Mouse (Mus musculus) layer of hippocampus, postnatal 25 days (tissue): ENCODE measurements around the gene Nr2f2. TPM values are rescaled to one million over a fixed set of nuclear protein-coding genes. Genes with fewer than 3 reads are reported as not detected.
A peak's percentile ranks its signal among the peaks of the same experiment; 100 is the strongest.

Experiments used
- DNase-seq, 2 experiments: peaks; one replicate each; pipeline ENCODE4 v3.0.0; 2022; ENCODE audit warnings: mixed read lengths in 2 of 2, low spot score in 1 of 2; ENCODE audit errors: extremely low spot score in 1 of 2
- total RNA-seq, 2 experiments: library from RNA; stranded (reverse); gene quantifications; 2 replicates each; pipeline ENCODE4 v1.2.3; 2021

Gene Nr2f2
- 10 to 100 TPM; 40.8 to 45.1 TPM for total RNA-seq

GRCm38 (mm10) chr7:70365941-70366807, at the start of gene Nr2f2:
Gene Nr2f2, minus strand, starts transcription at chr7:70366735.
- no peak for DNase-seq

- no peak for DNase-seq
Measured at GRCm38 (mm10) chr7:70414461-70414860, 47.9 kb upstream of the Nr2f2 start.

- DNase-seq, result no peak
Measured at GRCm38 (mm10) chr7:70413646-70414045, 47.1 kb upstream of the Nr2f2 start.

- no peak for DNase-seq
Measured at GRCm38 (mm10) chr7:70412900-70413299, 46.4 kb upstream of the Nr2f2 start.

GRCm38 (mm10) chr7:70410350-70410749, 43.8 kb upstream of the Nr2f2 start:
- DNase-seq, result no peak

- DNase-seq, result no peak
Measured at GRCm38 (mm10) chr7:70409890-70410289, 43.4 kb upstream of the Nr2f2 start.

- no peak for DNase-seq
Measured at GRCm38 (mm10) chr7:70408814-70409213, 42.3 kb upstream of the Nr2f2 start.

- DNase-seq, result no peak
Measured at GRCm38 (mm10) chr7:70407123-70407522, 40.6 kb upstream of the Nr2f2 start.

- no peak for DNase-seq
Measured at GRCm38 (mm10) chr7:70406527-70406926, 40.0 kb upstream of the Nr2f2 start.

- DNase-seq, result no peak
Measured at GRCm38 (mm10) chr7:70405466-70405865, 38.9 kb upstream of the Nr2f2 start.

- DNase-seq, result no peak
Measured at GRCm38 (mm10) chr7:70382828-70383227, 16.3 kb upstream of the Nr2f2 start.

GRCm38 (mm10) chr7:70381409-70382244, 15.1 kb upstream of the Nr2f2 start:
- DNase-seq, result no peak

- DNase-seq, result no peak
Measured at GRCm38 (mm10) chr7:70380943-70381342, 14.4 kb upstream of the Nr2f2 start.

- DNase-seq, result no peak
Measured at GRCm38 (mm10) chr7:70380246-70380645, 13.7 kb upstream of the Nr2f2 start.

GRCm38 (mm10) chr7:70370552-70371262, 4.2 kb upstream of the Nr2f2 start:
- DNase-seq, result no peak

- peak in 1 of 2 experiments; percentile 8 for DNase-seq
Measured at GRCm38 (mm10) chr7:70369731-70370551, 3.4 kb upstream of the Nr2f2 start.

GRCm38 (mm10) chr7:70369061-70369730, 2.7 kb upstream of the Nr2f2 start:
- no peak for DNase-seq

- no peak for DNase-seq
Measured at GRCm38 (mm10) chr7:70368751-70369060, 2.2 kb upstream of the Nr2f2 start.

GRCm38 (mm10) chr7:70368268-70368655, 1.7 kb upstream of the Nr2f2 start:
- DNase-seq, result no peak
